Mouse (Mus musculus) heart, postnatal 10 days (tissue): ENCODE results near the gene 4930433I11Rik. TPM values are rescaled to one million over a fixed set of nuclear protein-coding genes. Genes with fewer than 3 reads are reported as not detected.
"Not testable (repeated sequence)": the region's sequence is repeated elsewhere in the genome, so short reads cannot be mapped to it uniquely, and the experiment has no call there.

Experiments used
- DNase-seq, 2 experiments: peaks; one replicate each; pipeline ENCODE4 v3.0.0; 2021
- intact Hi-C: fragments of 180-260 bp; cut with DNase I; formaldehyde crosslinking; loops from one replicate; pipeline ENCODE4 v1.15.1; 2025
- total RNA-seq, 2 experiments: library from RNA; stranded (reverse); gene quantifications; 2 replicates each; pipeline ENCODE4 v1.2.3; 2021

The 4930433I11Rik gene
- not detected for total RNA-seq

DNA sequence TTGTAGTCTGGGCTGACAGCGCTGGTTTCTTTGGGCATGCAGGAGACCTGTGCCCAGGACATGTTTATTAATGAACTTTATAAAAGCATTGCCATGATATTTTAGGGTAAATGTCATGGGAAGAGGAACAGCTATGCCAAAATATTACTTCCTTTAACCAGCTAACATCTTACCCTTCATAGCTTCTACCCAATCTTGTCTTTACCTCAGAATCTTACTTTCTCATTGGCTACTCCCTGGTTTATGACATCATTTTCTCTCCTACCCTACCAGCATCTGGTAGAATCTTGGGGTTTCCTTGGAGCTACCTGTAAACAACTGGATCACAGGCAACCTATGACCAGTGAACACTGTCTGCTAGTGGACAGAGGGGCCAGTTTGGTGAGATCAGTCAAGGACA, at the start of gene 4930433I11Rik:
Gene 4930433I11Rik, plus strand, starts transcription at position 301 of the 400 bp plus-strand sequence.
- no peak for DNase-seq
- intact Hi-C loops: no loop called here

DNA sequence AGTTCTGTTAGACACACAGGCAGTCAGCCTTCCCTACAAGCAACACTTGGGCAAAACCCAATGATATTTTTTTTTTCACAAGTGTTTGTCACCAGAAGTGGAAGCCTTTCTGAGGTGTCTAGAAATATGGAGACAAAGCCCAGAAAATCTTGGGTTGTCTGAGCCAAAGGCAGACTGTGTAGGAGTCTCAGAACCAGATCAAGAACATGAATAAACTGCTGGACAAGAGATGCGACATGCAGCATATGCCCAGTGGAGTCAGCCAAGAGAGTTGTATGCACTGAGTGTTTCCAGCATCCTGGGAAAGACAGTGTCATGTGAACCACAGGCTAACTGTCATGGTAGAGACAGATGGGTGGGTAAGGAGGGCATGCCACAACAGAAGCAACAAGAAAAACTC, 48.0 kb upstream of the 4930433I11Rik start:
- DNase-seq: no peak
- intact Hi-C loops: no loop called here

DNA sequence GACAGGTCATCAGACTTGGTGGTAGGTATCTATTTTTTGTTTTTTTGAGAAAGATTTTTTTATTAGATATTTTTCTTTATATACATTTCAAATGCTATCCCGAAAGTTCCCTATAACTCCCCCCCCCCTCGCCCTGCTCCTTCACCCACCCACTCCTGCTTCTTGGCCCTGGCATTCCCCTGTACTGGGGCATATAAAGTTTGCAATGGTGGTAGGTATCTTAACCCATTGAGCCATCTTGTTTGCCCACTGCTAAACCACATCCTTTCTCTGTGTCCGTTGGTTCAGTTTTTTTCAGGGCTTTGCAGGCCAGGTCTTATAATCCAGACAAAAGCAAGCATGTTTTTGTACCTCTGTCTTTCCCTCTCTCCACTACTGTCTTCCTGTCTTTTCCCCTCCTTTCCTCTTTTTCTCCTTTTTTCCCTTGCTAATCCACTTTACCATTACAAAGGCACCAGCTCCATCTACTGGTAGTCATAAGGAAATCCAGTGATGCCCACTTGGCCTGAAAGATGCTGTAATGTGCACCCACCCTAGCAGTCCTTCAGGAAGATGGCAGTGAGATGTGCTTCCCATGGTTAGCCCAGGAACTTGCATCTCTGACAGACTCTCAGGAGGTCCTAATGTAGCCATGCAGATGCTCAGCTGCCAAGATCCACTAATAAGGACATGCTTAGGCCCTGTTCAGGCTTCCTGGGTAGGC, 45.0 kb upstream of the 4930433I11Rik start:
- intact Hi-C loops: loop anchor here (2.0 kb wide), 1 partner anchor 1094 kb away; no protein-coding TSS in a partner anchor
- DNase-seq: peak in 1 of 2 experiments; percentile 12

DNA sequence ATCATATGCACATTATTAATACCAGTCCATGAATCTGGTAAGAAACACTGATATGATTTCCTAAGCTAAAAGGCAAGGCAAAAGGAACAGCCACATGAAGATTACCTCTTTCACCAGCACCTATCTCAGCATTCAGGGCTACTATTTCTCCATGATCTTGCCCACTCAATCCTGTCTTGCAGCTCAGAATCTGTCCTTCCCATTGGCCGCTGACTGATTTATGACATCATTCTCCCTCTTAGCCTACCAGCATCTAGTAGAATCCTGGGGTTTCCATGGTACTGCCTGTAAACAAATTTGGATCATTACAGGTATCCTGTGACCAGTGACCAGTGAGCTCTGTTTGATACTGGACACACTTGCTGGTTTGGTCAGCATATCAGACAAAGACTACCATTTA, 45.1 kb downstream of the 4930433I11Rik start, which contains the start of gene Gm4884:
Gene Gm4884, plus strand, starts transcription at position 301 of the 400 bp plus-strand sequence.
- DNase-seq, intact Hi-C loops: not testable (repeated sequence)

DNA sequence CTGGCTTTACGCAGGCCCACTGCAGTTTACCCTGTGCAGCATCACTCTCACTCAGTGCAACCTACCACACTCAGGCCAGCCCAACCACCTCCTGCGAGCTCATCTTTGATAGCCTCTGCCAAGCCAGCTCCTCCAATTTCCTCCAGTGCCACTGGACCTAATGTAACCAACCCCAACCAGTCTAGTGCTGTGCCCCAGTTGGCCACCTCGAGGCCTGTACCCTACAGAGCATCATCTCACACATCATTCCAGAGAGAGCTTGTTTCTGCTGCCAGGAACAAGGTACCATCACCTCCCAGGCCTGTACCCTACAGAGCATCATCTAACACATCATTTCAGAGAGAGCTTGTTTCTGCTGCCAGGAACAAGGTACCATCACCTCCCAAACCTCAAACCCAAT, 56.7 kb downstream of the 4930433I11Rik start:
- DNase-seq, intact Hi-C loops: not testable (repeated sequence)

Other genes starting within 250 kb of the 4930433I11Rik start
- gene Vstm2b, start 89.2 kb upstream of the 4930433I11Rik start, total RNA-seq: under 1 TPM; 0.30 to 0.69 TPM
- not detected for gene Gm4884, start 45.2 kb downstream of the 4930433I11Rik start, total RNA-seq
- not detected for gene Gm5592, start 166.3 kb downstream of the 4930433I11Rik start, total RNA-seq